Mouse (Mus musculus) liver, embryonic 14.5 days (tissue): ENCODE measurements at regions not wholly inside any gene's neighbourhood (a gene's known extent, or its start where the extent isn't known, plus 50 kb on each side); places are given as distances from the start of the nearest gene placed in this dataset.

ENCODE experiments used
- CTCF ChIP-seq: IDR thresholded peaks from 2 replicates; pipeline ENCODE4 v1.5.1; 2016; ENCODE audit warnings: antibody characterized with exemption, low read depth, control low read depth
- EP300 ChIP-seq: IDR thresholded peaks from 2 replicates; pipeline ENCODE4 v1.6.1; 2016; ENCODE audit warnings: antibody characterized with exemption, low read depth

DNA sequence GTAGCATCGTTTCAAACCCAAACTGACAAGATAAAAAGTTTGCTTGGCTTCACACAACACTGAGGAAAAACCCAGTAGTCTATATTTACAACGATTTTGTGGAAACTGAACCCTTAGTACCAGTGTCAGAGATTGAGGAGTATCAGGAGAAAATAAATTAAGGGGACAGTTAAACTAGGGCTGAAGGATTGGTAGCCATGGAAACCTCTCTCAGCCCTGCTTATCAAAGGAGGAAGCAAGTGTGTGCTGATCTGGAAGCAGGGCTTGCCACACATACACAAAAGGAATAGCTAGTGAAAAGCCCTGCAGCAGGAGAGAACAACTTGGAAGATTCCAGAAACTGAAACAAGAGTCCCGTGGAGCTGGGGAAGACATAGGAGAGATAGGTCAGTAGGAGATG, 165.3 kb downstream of the Edem1 start:
- TF ChIP-seq CTCF (no peak), EP300 (no peak)
